Mouse (Mus musculus): Measurements from ENCODE around the gene Tlr13. TPM values are rescaled to one million over a fixed set of nuclear protein-coding genes. Genes with fewer than 3 reads are reported as not detected.
A peak's percentile ranks its signal among the peaks of the same experiment; 100 is the strongest.

Tlr13 gene
- 1 to 10 TPM; 1.3 to 1.5 TPM for total RNA-seq (2021)

DNA sequence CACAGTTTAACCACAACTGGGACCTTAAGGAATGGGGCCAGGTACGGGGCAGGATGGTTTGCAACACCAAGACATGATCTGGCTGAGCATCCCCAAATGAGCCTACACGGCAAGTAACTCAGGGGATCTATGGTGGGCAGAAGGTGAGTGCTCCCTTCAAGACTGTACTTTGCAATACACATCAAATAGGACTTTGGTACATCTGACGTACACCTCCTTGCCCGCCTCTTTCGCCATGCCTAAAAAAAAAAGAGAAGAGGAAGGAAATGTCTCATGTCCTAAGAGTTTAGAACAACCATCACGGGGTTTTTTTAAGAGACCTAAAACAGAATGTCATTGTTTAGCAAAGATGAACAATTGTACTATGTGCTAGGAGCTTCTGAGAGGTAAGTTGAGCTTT is at the start of gene Tlr13:
Tlr13 (plus strand) TSS at position 269 of the 400 bp plus-strand sequence.
- DNase-seq: no peak

DNA sequence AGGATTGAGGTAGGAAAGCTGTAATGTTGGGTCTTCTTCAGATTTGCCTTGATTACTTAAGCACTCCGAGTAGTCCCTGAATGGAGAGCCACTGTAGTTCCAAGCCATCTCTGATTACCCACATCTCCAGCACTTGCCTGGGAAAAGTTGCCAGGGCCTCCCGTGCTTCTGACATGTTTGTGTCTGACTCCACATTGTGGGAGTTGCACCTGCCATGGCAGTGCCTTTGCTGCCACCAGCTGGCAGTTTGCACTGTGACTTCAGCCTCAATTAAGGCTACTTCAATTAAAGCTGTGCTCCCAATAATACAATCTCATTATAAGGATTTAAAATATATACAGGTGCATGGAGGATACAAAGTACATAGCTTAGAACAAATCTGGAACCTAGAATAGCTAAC is 37.5 kb upstream of the Tlr13 start:
- peak; percentile 1 to 2 for DNase-seq

DNA sequence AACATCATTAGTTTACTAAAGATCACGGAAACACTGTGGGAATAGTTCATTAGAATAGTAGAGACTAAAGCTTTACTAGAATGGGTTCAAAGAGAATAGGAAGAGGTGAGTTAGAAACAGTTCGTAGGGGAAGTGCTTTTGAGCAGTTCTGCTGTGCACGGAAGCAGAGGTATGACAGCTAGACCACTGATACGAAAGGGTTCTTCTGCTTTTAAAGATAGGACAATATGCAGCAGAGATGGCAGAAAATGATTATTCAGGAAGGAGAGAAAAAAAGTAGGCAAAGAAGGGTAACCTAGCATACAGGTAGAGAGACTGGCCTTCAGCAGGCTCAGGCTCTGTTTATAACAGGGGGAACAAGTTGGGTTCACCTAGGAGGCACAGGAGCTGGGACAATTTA is 29.1 kb upstream of the Tlr13 start:
- no peak for DNase-seq

DNA sequence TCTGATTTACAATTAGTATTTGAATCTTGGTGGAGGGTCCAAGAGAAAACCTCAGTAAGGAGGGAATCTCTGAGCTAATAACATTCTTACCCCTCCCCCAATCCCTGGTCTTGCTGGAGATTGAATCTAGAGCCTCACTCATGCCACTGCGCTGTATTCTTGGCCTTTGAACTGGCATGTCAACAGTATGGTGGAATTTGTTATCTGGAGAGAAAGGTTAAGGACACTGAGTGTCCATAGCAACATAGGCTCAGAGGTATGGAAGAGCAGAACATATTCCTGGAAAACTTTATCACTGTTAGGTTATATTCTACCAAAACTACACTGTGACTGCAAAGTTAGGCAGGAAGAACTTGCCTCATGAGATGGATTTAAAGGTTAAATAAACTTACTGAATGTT is 28.3 kb upstream of the Tlr13 start:
- DNase-seq: no peak

DNA sequence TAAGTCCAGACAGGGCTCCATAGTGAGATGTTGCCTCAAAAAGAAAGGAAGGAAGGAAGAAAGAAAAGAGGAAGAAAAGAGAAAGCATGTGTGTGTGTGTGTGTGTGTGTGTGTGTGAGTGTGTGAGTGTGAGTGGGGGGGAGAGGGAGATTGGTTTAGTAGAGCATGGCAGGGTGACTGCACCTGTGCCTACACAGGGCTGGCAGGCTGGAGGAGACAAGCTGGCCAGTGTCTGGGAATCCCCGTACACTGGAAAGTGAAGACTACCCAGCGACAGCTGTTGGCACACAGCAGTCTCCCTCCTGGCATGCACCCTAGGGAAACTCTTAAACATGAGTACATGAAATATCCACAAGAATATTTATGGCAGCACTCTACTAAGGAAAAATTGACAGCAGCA is 20.2 kb upstream of the Tlr13 start:
- no peak for DNase-seq

DNA sequence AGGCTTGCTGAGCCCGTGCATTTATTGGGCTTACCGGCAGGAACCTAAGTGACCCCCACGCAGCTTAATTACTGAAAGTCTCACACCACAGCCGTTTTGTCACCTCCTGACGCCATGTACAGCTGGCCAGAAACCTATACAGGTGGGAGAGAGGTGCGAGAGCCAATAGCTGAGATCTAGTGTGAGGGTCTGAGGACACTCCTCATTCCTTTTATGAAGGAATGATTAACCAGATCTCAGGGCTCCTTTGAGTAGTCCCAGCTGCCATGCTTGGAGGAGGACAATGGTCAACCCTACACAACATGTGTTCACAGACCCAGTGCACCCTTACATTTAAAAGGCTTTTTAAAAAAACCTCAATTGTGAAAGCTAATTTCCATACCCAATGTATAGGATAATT is 14.7 kb upstream of the Tlr13 start:
- no peak for DNase-seq

DNA sequence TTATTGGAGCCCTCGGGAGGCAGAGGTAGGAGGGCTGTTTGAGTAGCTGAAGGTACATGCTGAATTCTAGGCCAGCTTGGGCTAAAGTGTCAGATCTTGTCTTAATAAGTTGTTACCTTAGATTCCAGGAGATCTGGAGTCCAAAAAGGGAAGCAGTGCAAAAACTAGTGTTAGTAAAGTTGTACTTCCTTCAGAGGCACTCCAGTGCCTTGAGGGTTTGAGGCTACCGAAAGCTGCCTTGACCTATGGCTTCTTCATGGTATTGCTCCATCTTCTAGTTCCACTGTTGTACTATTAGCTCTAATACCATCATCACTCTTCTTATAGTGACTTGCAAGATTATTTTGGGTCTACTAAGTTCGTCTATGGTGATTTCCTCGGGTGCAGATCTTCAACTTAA is 13.1 kb upstream of the Tlr13 start:
- no peak for DNase-seq

DNA sequence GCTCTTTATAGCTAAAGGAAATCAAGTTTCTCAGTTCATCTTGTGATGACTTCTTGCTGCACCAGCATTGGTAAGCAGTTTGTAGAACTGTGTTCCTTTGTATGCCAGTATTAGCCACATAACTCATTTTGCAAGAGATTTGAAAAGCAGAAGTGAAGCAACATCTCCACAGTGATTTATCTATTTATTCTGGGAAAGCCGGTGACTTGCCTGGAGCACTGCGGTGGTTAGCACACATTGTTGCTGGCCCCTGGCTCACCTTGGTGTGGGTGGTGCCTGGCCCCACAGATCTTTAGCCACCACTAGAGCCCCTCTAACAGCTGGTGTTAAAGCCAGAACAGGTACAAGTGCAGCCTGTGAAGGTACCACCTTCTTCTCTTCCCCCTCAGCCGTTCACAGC is 8.1 kb upstream of the Tlr13 start:
- no peak for DNase-seq

DNA sequence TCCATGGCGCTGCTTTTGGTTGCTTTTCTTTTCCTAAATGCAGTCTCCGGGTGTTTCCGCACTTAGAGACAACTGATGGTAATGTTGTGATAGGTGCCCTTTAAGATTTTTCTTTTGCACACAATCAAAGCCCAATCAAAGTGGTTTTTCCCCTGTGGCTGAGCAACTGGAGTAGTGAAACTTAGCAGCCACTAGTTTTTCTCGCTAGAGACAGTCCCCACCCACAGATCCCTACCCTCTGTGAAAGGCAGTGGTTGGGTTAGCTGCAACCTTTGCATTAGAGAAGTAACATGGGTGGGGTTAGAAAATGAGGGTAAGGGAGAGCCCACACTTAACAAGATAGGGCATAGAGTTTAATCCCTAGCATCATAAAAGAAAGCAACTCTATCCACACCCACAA is 7.5 kb upstream of the Tlr13 start:
- DNase-seq: no peak

DNA sequence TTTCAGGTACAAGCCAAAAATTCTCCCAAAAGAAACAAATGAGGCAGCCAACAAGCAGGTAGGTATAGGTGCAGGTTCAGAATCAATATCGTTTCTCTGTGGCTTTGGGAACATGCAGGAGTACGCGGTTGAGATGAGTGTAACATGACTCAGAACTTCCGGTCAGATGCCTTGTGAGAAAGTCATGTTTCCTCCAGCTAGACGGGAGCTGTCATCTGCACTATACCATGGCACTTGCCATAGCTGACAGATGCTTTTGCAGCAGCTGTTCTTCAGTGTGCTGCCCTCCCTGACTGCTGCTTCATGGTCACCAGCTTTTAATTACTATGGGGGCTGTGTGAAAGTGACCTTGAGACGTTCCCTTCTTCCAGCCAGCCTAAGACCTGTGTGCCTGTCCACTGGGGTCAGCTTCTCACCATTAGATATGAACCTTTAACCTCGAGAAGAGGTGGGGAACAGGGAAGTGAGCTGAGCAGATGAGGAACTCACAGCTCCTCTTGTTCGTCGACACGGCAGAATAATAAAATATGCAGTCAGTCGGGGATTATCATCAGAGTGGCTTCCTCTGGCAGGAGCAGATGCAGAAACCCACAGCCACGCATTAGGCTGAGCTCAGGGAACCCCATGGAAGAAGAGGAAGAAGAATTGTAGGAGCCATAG is 7.0 kb upstream of the Tlr13 start:
- DNase-seq: no peak

DNA sequence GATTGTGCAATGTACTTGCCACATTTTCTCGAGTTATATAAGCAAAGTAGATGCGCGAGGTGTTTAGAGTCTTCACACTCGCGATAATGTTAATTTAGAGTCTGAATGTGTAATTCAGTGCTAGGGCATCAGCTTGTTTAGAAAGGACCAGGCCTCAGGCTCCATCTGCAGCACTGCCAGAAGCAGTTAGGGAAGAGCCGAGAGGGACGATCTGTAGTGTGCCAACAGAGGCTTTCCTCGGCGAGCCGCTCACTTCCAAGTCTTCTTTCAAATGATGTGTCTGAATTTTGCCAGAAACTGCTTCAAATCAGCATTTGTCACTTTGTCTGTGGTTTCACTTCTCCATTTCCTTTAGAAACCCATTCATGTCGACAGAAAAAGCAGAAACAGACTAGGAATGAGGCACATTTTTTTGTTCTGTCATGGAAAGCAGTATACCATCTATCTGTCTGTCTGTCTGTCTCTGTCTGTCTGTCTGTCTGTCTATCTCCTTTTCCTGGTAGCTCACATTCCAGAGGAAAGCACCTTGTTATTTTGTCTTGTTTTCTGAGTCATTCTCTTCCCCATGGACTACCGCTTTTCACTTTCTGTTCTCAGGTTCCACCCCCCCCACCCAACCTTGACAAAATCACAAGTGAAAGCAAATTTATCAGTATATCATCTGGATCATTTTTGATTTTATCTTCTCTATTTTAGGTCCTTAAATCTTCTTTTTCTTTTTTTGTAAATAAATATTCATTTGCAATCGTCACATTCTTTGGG is 3.5 kb upstream of the Tlr13 start:
- DNase-seq: no peak

DNA sequence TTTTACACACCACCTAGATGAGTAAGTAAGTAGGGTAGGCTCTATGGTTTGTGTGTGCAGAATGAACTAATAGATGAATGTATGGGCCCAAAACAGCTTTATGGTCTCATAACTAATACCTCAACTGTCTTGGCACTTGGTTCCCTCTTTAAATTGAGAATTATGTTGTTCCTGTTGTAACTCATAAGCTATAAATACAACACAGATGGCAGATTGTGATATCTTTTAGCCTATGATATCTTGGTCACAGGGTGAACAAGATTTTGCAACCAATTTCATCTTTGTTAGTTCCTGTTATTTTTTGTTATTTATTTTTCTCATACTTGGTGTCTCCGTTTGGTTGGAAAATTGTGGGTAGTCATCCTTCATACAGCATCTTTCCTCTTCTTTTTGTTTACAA is 5.2 kb downstream of the Tlr13 start:
- no peak for DNase-seq

DNA sequence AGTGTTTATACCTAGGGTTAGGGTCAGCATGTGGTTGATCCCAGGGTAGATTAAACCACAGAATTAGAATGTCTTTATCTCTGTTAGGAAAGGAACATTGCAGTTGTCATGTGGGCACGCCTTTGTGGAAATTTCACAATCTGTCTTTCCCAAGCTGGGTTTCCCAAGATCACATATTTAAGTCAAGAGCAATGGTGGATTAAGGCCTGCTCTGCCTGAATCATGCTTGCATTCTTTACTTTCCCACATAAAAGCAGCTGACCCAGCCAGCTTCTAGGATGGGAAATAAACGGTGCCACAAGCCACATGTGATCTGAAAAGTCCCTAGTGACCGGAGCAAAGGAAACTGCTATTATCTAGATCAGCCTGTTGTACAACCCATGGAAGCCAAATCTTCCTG is 6.5 kb downstream of the Tlr13 start:
- DNase-seq: no peak

DNA sequence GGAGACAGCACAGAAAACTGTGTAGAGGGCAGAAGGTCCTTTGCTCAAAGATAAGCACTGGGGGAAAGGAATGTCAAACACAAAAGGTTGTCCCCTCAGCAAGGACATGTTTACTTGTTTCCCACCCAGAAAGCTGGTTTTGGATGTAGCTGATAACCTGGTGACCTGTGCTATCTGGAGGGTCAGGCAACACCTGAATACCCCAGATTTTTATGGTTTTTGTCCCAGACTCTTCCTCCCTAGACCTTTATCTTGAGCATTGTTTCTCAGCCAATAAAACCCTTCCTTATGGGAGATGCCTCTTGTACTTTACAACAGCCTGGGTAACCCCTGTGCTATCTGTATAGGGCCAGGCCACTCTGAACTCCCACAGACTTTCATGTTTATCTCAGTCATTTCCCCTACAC is 11.2 kb downstream of the Tlr13 start:
- no peak for DNase-seq

DNA sequence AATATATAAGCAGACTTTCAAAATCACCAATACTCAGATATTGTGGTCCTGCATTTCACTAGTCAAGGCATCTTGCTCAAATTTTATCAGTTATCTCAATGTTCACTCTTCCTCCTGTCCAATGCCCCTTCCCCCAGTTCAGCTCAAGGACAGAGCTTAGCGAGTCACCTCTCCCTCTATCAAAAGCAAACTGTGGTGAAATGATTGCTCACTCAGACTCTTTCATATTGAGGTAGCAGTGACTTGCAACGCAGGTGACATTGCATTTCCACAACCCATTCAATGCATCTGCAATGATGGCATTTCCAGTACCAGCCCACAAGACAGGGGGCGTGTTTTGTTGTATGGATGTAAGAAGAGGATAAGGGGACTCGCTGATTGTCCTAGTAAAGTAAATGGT is 12.9 kb downstream of the Tlr13 start:
- DNase-seq: no peak

DNA sequence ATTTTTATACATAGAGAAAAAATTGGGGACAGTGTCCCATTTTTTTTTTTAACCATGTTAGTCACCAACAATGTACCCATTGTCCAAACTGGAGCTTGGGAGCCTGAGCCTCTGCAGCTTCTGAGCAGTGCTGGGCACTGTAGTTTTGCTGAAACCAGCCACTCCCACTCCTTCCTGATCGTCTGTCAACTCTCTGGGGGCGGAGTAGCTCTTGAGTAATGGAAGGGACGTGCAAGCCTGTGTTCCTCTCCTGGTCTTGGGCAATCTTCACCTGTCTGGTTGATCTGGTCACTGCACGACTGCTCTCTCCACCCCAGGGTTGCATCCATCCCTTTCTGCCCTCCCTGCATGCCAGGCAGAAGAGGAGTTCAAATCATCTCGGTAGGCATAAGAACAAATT is 21.0 kb downstream of the Tlr13 start:
- DNase-seq: no peak

DNA sequence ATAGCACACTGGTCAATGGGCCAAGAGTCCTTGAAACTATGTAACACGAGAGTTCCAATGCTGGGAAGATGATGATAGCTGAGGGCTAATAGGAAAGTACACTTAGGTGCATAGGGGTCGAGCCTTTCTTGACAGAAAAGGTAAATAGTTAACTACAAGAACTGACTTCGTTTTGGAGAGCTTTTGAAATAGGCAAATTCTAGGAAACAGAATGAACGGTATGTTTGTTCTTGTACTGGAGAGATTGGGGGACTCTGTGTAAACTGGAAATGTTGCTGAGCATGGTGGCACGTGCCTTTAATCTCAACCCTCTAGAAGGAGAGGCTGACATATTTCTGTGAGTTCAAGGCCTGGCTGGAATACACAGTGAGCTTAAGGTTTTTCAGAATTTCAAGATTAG is 21.6 kb downstream of the Tlr13 start:
- DNase-seq: no peak

DNA sequence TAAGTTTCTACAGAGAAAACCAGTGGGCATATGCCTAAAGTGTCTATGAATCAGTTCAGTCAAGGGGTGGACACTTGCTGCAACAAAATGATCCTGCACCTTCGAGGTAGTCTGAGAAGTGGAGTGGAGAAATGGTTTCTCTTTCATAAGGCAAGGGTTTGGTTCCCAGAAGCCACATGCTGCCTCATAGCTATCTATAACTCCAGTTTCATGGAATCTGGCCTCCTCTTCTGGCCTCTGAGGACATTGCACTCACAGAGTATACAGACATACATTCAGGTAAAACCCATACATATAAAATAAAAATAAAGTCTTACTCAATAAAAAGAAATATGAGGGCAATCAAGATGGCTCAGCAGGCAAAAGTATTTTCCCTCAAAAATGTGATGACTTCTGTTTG is 22.1 kb downstream of the Tlr13 start:
- DNase-seq: no peak

DNA sequence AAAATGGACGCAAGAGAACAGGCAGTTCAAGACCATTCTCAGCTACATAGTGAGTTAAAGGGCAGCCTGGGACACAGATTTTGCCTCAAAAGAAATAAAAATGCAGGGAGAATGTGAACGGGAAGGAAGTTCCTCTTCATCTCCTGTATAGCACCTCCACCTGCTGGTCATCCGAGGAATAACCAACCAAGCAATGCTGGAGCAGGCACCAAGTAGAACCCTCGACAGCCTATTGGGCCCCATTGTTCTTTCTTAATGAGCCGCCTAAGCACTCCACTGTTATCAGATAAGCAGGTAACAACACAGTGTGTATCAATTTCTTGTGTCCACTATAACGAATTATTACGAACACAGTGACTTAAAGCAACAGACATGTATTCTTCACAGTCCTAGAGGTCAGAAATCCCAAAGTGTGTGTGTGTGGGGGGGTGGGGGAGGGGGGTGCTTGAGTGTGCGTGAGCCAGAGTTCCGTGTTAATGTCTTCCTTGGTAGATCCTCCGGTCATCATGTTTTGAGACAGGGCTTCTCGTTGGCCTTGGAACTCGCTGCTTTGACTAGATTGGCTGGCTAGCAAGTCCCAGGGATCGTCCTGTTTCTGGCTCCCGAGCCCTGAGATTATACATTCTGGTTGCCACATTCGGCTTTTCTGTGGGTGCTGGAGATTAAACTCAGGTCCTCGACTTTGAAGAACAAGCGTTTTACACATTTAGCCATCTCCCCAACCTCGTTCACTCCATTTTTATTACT is 28.3 kb downstream of the Tlr13 start:
- DNase-seq: peak; percentile 58 to 68

DNA sequence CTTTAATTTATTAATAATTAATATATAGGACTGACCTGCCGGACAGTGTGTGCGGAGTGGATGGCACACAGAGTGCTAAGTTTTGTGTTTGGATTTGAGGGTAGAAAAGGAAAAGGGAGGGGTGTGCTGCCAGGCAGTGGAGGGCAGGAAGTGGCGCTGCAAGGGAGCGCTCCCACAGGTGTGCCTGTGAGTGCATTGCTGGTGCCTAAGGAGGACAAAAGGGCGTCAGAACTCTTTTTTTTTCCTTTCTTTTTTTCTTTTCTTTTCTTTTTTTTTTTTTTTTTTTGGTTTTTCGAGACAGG is 28.8 kb downstream of the Tlr13 start:
- DNase-seq: no peak

DNA sequence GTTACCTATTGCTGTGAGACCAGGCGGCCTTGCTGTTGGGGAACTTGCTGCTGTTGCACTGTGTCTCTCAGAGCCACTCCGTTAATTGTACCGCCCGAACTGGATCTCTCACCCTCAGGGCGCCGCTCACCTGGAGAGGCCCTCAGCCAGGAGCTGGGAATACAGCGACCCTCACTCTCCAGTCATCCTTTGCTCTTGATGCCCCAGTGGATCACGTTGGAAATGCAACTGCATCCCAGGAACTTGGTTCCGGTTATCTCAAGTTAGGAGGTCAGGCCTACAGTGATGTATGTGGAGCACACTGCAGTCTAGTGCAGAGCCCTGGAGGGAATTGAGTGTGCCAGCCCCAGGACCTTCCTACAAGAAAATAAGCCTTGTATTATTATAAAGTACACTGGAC is 33.3 kb downstream of the Tlr13 start:
- no peak for DNase-seq

DNA sequence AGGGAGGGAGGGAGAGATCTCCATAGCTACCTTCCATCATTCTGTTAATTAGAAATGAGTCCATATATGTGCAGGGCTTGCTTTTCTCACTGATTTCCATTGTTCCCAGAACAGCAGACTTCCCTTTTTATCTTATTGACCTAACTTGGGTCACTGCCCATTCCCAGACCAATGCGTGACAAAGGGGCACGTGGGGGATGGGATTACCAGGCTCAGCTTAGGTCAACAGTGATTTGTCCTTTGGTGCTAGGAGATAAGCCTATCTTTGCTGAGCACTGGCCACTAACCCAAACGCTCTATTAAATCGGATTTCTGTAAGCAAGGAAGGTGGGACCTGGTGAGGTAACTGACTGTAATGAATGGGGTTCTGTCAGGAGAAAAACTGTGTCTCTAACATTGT is 41.3 kb downstream of the Tlr13 start:
- DNase-seq: no peak

DNA sequence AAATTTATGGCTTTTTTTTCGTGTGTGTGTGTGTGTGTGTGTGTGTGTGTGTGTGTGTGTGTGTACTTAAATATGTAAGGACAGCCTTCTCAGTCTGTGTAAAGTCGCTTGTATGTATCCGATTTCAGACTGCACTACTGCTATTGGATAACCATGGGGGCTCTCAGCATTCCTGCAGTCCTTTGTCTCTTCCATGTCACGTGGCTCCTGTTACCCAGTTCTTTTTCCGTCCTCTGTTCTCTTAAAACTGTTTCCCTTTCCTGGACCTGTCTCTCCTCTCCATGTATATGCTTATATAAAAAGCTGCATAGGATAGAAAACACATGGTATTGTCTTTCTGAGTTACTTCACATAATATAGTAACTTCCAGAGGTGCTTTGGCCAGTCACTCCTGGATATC is 42.7 kb downstream of the Tlr13 start:
- DNase-seq: no peak

Data from layer of hippocampus, postnatal 36 days (tissue).